ENCODE assay signal across 13 mouse cellular contexts in genomic region chr1:91747583-91747982, GRCm38 (mm10). TPM values are rescaled to one million over a fixed set of nuclear protein-coding genes. Genes with fewer than 3 reads are reported as not detected.
DNase-seq lines count a peak whose midpoint lies in the region; ATAC-seq and TF ChIP-seq lines count a peak whose summit lies in the region.
"Had no signal": no experiment of that assay in that cellular context is flagged by ENCODE, and none has a peak within 500 bp of the region (broad histone marks: within the 10 kb centered on the region; RNA-seq: fewer than 3 reads in every experiment).

No protein-coding gene starts in this region.

- H3K36me3 ChIP-seq in forebrain, embryonic 10.5 days (replicated peaks): no peaks in the 10 kb centered on the region
- H3K36me3 ChIP-seq in forebrain, embryonic 11.5 days (ENCODE audit: control insufficient read depth, insufficient read depth, low read length): no peaks in the 10 kb centered on the region
- no peaks in the 10 kb centered on the region for H3K36me3 ChIP-seq in lung, embryonic 14.5 days (ENCODE audit: insufficient read depth)
- no peaks in the 10 kb centered on the region for H3K36me3 ChIP-seq in thymus, adult 2 months (ENCODE audit: control insufficient read depth, insufficient read depth, low read length)
- H3K36me3 ChIP-seq: embryonic facial prominence, embryonic 13.5 days; kidney, embryonic 15.5 days; limb, embryonic 13.5 days had no signal

- no peak overlapping the region for H3K9ac ChIP-seq in forebrain, embryonic 11.5 days (ENCODE audit: low read length)
- H3K9ac ChIP-seq in lung, embryonic 14.5 days: no peak overlapping the region
- H3K9ac ChIP-seq: embryonic facial prominence, embryonic 13.5 days; kidney, embryonic 15.5 days; limb, embryonic 13.5 days had no signal

- 37% methylated on average over 11 of the region's 11 CpGs for WGBS in forebrain, embryonic 10.5 days
- 33% methylated on average over 11 of the region's 11 CpGs for WGBS in forebrain, embryonic 11.5 days
- 14% methylated on average over 11 of the region's 11 CpGs for WGBS in lung, embryonic 14.5 days
- WGBS in thymus, adult 2 months: 78% methylated on average over 11 of the region's 11 CpGs

- no peak for ATAC-seq in forebrain, embryonic 11.5 days (replicated peaks; ENCODE audit: low FRiP score)
- ATAC-seq in lung, embryonic 14.5 days (ENCODE audit: insufficient read depth): peak; percentile 58; the same call in 1 of the 2 replicates

- peak overlapping the region; percentile 44; the same call in 1 of the 2 replicates for H3K27ac ChIP-seq in forebrain, embryonic 10.5 days
- no peak overlapping the region for H3K27ac ChIP-seq in forebrain, embryonic 11.5 days (ENCODE audit: low read depth, low read length)
- no peak overlapping the region for H3K27ac ChIP-seq in lung, embryonic 14.5 days (ENCODE audit: low read depth)
- no peak overlapping the region for H3K27ac ChIP-seq in thymus, adult 2 months (ENCODE audit: control insufficient read depth, insufficient read depth, low read length)
- H3K27ac ChIP-seq: embryonic facial prominence, embryonic 13.5 days; kidney, embryonic 15.5 days; limb, embryonic 13.5 days had no signal

- no peak overlapping the region for H3K4me2 ChIP-seq in forebrain, embryonic 11.5 days (ENCODE audit: low read depth, low read length, severe bottlenecking)
- no peak overlapping the region for H3K4me2 ChIP-seq in lung, embryonic 14.5 days
- H3K4me2 ChIP-seq: embryonic facial prominence, embryonic 13.5 days; kidney, embryonic 15.5 days; limb, embryonic 13.5 days had no signal

- peaks cover 12% of the 10 kb centered on the region for H3K4me1 ChIP-seq in forebrain, embryonic 10.5 days
- peaks cover 2% of the 10 kb centered on the region; the same call in 1 of the 2 replicates for H3K4me1 ChIP-seq in forebrain, embryonic 11.5 days (replicated peaks; ENCODE audit: control insufficient read depth, insufficient read depth, low read length)
- H3K4me1 ChIP-seq in lung, embryonic 14.5 days (ENCODE audit: insufficient read depth): 0 out of 2 replicates have a peak, but pooled peaks cover 4% of the 10 kb centered on the region
- no peaks in the 10 kb centered on the region for H3K4me1 ChIP-seq in thymus, adult 2 months (replicated peaks; ENCODE audit: control insufficient read depth, insufficient read depth, low read length)
- H3K4me1 ChIP-seq: embryonic facial prominence, embryonic 13.5 days; limb, embryonic 13.5 days had no signal

- no peak overlapping the region for H3K4me3 ChIP-seq in forebrain, embryonic 10.5 days
- no peak overlapping the region for H3K4me3 ChIP-seq in forebrain, embryonic 11.5 days (ENCODE audit: low read depth, low read length)
- H3K4me3 ChIP-seq in lung, embryonic 14.5 days (ENCODE audit: low read depth, low read length): no peak overlapping the region
- no peak overlapping the region for H3K4me3 ChIP-seq in thymus, adult 2 months (ENCODE audit: control insufficient read depth, insufficient read depth, low read length)
- H3K4me3 ChIP-seq: embryonic facial prominence, embryonic 13.5 days; kidney, embryonic 15.5 days; limb, embryonic 13.5 days had no signal

- TF ChIP-seq CTCF in lung, embryonic 14.5 days (IDR thresholded peaks at IDR 0.05; ENCODE audit: low read depth): no peak
- no peak for TF ChIP-seq CTCF in thymus, adult 2 months (IDR thresholded peaks at IDR 0.05; ENCODE audit: borderline replicate concordance, control insufficient read depth, extremely low read depth, insufficient read depth, low read length, poor library complexity)

- H3K27me3 ChIP-seq in forebrain, embryonic 10.5 days (ENCODE audit: poor library complexity, severe bottlenecking): 0 out of 2 replicates have a peak, but pooled peaks cover 11% of the 10 kb centered on the region
- no peaks in the 10 kb centered on the region for H3K27me3 ChIP-seq in forebrain, embryonic 11.5 days (ENCODE audit: control insufficient read depth, insufficient read depth, low read length)
- H3K27me3 ChIP-seq in lung, embryonic 14.5 days (ENCODE audit: insufficient read depth, low read length): no peaks in the 10 kb centered on the region
- no peaks in the 10 kb centered on the region for H3K27me3 ChIP-seq in thymus, adult 2 months (ENCODE audit: control insufficient read depth, insufficient read depth, low read length)
- H3K27me3 ChIP-seq: embryonic facial prominence, embryonic 13.5 days had no signal

- DNase-seq in forebrain, embryonic 10.5 days (ENCODE audit: extremely low spot score, low spot score): peak; percentile 29
- no peak for DNase-seq in forebrain, embryonic 11.5 days (ENCODE audit: low spot score)
- peak; percentile 30 for DNase-seq in testis, postnatal 10 days (ENCODE audit: low spot score)
- no peak for DNase-seq in testis, postnatal 14 days (ENCODE audit: low spot score)
- peak; percentile 66 for DNase-seq in lung, embryonic 14.5 days
- peak; percentile 54 for DNase-seq in retina, embryonic 14.5 days (ENCODE audit: low spot score)
- DNase-seq in frontal cortex, postnatal 36 days (ENCODE audit: low spot score in 2 of 2): no peak
- no peak for DNase-seq in thymus, adult 2 months
- DNase-seq: gastrocnemius, postnatal 14 days; heart, postnatal 10 days had no signal

- TF ChIP-seq POLR2A in thymus, adult 2 months (IDR thresholded peaks at IDR 0.05; ENCODE audit: control insufficient read depth, extremely low read depth, insufficient read depth, low read length, poor library complexity): no peak

- no peaks in the 10 kb centered on the region for H3K9me3 ChIP-seq in forebrain, embryonic 10.5 days
- H3K9me3 ChIP-seq in forebrain, embryonic 11.5 days (ENCODE audit: control insufficient read depth, low read length): no peaks in the 10 kb centered on the region
- no peaks in the 10 kb centered on the region for H3K9me3 ChIP-seq in lung, embryonic 14.5 days (ENCODE audit: low read depth, low read length)
- H3K9me3 ChIP-seq: embryonic facial prominence, embryonic 13.5 days; kidney, embryonic 15.5 days; limb, embryonic 13.5 days had no signal

RNA-seq across cellular contexts. Expression of gene Twist2, which starts 53.7 kb away (rescaled TPM):
- polyA plus RNA-seq in forebrain, embryonic 10.5 days (2016; fragmentation: Nextera tagmentation; extraction: Ambion mirVana): 9.7 and 10.5 TPM in 2 replicates
- 6.4 and 7.9 TPM in 2 replicates for polyA plus RNA-seq in forebrain, embryonic 11.5 days (2014; fragmentation: Nextera tagmentation; extraction: Ambion mirVana)
- polyA plus RNA-seq in lung, embryonic 14.5 days (2014; fragmentation: Nextera tagmentation; extraction: Ambion mirVana): 12.8 and 12.9 TPM in 2 replicates
- 1.5 and 2.1 TPM in 2 replicates for polyA plus RNA-seq in thymus, adult 2 months (2012; rRNA removed)

Comparison
In these comparisons a context has a peak if more than half of its experiments do, and no peak if none do; other contexts are left out.
1. DNase-seq: peak in forebrain, embryonic 10.5 days (single experiment), testis, postnatal 10 days (single experiment), lung, embryonic 14.5 days (single experiment) and retina, embryonic 14.5 days (single experiment); none in forebrain, embryonic 11.5 days (single experiment), testis, postnatal 14 days (single experiment), frontal cortex, postnatal 36 days (0 of 2) and thymus, adult 2 months (single experiment).